Mouse (Mus musculus) intestine, embryonic 14.5 days (tissue): ENCODE data around the gene Hao1. TPM values are rescaled to one million over a fixed set of nuclear protein-coding genes. Genes with fewer than 3 reads are reported as not detected.
A peak's percentile ranks its signal among the peaks of the same experiment; 100 is the strongest.

Experiments used
- ATAC-seq: fragments of 200-750 bp; cut with Nextera tagmentation; replicated peaks from 2 replicates; pipeline ENCODE4 v1.8.0; 2017; ENCODE audit warnings: low read depth, moderate number of reproducible peaks, moderate TSS enrichment, moderate library complexity; ENCODE audit not compliant: low FRiP score, low TSS enrichment
- DNase-seq: peaks from one replicate; pipeline ENCODE4 v3.0.0-alpha.2; 2018; ENCODE audit warnings: low spot score
- H3K27ac ChIP-seq: fragments of 300-500 bp; sonication (generic); 2 replicates; pipeline ENCODE4 v1.5.1; 2014; ENCODE audit warnings: low read depth, mild to moderate bottlenecking, control low read depth
- H3K27me3 ChIP-seq: fragments of 300-500 bp; sonication (generic); replicated peaks from 2 replicates; pipeline ENCODE4 v1.6.1; 2014; ENCODE audit warnings: low read length, control low read depth; ENCODE audit not compliant: control insufficient read depth, insufficient read depth
- H3K36me3 ChIP-seq: fragments of 300-500 bp; sonication (generic); 2 replicates; pipeline ENCODE4 v1.6.1; 2014; ENCODE audit warnings: low read length, control low read depth; ENCODE audit not compliant: control insufficient read depth, insufficient read depth
- H3K4me1 ChIP-seq: fragments of 300-500 bp; sonication (generic); replicated peaks from 2 replicates; pipeline ENCODE4 v1.6.1; 2014; ENCODE audit warnings: low read length, control low read depth, mixed read lengths; ENCODE audit not compliant: control insufficient read depth, insufficient read depth
- H3K4me2 ChIP-seq: fragments of 300-500 bp; sonication (generic); 2 replicates; pipeline ENCODE4 v1.6.1; 2014; ENCODE audit warnings: low read length
- H3K4me3 ChIP-seq: fragments of 300-500 bp; sonication (generic); 2 replicates; pipeline ENCODE4 v1.5.1; 2014; ENCODE audit warnings: low read depth, low read length, control low read depth, mixed read lengths
- H3K9ac ChIP-seq: fragments of 300-500 bp; sonication (generic); 2 replicates; pipeline ENCODE4 v1.6.1; 2014; ENCODE audit warnings: mild to moderate bottlenecking, low read length
- H3K9me3 ChIP-seq: fragments of 300-500 bp; sonication (generic); 2 replicates; pipeline ENCODE4 v1.6.1; 2016; ENCODE audit warnings: low read length, control low read depth; ENCODE audit not compliant: control insufficient read depth
- WGBS: fragments of 180-500 bp; shearing (Covaris S2); extraction: QIAGEN DNeasy Blood & Tissue Kit; methylation state at CpG from one replicate; pipeline ENCODE4 v1.1.7; 2014; 5-methylcytosine and 5-hydroxymethylcytosine counted together
- polyA plus RNA-seq: library from polyadenylated mRNA; unstranded; fragments of >200 nt; fragmentation: Nextera tagmentation; extraction: Ambion mirVana; gene quantifications from 2 replicates; pipeline ENCODE4 v1.2.1, GENCODE M21; 2014

The Hao1 gene
- polyA plus RNA-seq, 1 experiment from 2014 or later = not detected

DNA sequence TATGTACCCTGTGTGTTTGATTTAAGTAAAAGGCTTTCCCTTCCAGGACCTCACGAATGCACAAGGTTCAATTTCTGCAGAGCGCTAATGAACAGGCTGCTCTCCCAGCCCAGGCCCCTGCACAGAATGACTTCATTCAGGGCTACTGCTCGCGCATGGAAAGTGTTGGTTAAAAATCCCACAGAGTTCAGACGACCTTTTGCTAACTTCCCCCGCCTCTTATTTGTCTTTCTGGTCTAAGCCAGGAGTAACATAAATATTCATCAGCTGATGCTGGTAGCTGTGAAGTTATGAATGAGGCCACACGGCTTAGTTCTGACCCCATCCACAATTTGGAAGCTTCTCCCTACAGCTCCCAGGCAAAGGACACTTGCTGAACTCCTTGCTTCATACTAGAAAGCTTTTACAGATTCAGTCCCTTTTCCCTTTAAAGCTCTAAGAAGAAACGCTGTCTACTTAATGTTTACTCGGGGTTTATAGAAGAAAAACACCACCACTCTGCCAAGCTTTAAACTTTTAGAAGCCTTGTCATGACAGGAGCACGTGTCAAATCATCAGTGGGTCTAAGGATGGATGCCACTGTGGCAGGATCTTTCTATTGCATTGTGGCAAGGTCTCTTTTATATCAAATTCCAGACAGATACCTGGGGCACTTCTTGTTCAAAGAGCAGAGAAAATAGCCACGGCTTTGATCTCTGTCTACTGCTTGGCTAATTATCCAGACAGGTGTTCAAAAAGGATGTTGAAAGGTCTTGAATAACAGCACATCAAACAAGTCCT is 67.9 kb downstream of the Hao1 start:
- no peak for DNase-seq
- no peaks in the 10 kb centered on the region for H3K4me1 ChIP-seq
- WGBS = 45% methylated on average over 11 of the region's 11 CpGs

DNA sequence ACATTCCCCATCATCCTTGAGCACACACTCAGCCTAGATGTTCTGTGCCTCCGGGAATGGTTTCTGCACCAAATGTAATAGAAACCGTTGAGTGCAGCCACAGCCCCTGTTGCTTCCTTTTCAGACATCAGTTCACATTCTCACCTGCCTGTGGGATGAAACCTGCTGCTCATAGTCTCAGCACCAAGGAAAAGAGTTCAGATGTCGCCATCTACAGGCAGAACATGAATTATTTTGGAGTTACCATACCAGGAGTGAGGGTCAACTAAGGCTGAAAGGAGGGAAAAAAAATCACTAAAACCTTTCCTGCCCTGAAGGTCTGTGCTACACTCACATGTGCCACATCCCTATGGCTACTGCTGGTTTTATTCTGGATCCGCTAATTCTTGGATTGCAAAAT is 71.5 kb downstream of the Hao1 start:
- DNase-seq = no peak
- no peak overlapping the region for H3K9ac ChIP-seq
- H3K4me1 ChIP-seq = no peaks in the 10 kb centered on the region
- no peak overlapping the region for H3K4me2 ChIP-seq
- H3K9me3 ChIP-seq = no peaks in the 10 kb centered on the region
- H3K27me3 ChIP-seq = no peaks in the 10 kb centered on the region
- H3K36me3 ChIP-seq = no peaks in the 10 kb centered on the region
- no peak overlapping the region for H3K27ac ChIP-seq
- ATAC-seq = no peak
- 38% methylated on average over 4 of the region's 4 CpGs for WGBS
- H3K4me3 ChIP-seq = no peak overlapping the region

More for the DNA sequence above, 67.9 kb downstream of the Hao1 start:
- no peak for ATAC-seq
- H3K4me2 ChIP-seq = no peak overlapping the region
- no peak overlapping the region for H3K4me3 ChIP-seq
- H3K9me3 ChIP-seq = no peaks in the 10 kb centered on the region
- H3K27ac ChIP-seq = no peak overlapping the region
- no peaks in the 10 kb centered on the region for H3K27me3 ChIP-seq
- H3K9ac ChIP-seq = no peak overlapping the region
- H3K36me3 ChIP-seq = no peaks in the 10 kb centered on the region

DNA sequence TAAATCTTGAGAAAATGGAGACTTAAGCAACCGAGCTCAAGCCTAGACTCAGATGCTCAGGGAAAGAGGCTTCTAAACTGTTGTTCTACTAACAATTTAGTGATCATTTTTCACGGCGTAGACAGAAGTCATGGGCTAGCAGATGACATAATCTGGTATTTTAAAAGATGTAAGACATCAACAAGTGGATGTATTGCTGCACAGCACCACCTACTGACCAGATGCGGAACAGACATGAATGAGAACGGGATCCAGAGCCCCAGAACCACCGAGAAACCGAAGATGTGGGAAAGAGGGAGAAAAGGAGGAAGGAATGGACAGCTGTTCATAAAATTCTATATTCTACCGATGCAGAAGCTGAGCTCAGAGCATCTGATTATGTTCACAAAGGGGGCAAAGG is 72.4 kb downstream of the Hao1 start:
- Histone ChIP-seq H3K9ac (no peak overlapping the region), H3K4me3 (no peak overlapping the region), H3K36me3 (no peaks in the 10 kb centered on the region), H3K27me3 (no peaks in the 10 kb centered on the region), H3K4me2 (no peak overlapping the region), H3K27ac (no peak overlapping the region), H3K9me3 (no peaks in the 10 kb centered on the region), H3K4me1 (no peaks in the 10 kb centered on the region)
- 13% methylated on average over 8 of the region's 8 CpGs for WGBS
- peak; percentile 76; the same call in 1 of the 2 replicates for ATAC-seq
- peak; percentile 88 for DNase-seq

DNA sequence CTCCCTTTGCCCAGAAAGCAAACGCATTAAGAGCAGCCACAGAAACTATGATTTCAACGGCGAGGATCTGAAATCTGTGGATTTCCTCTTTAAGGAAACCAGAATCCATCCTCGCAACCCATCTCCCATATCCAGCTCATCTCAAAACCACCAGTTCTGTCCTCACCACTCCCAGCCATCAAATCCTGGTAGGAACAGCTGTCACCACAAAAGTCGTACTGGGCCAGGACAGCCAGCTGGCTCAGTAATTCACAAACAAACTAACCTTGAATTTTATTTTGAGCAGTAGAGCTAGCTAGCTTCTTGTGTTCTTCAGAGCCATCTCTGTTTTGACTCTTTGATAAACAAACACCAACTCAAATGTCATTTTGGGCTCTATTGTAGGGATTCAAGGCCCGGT is 73.0 kb downstream of the Hao1 start:
- no peak for DNase-seq
- no peak for ATAC-seq
- H3K4me3 ChIP-seq = no peak overlapping the region
- 93% methylated on average over 6 of the region's 6 CpGs for WGBS
- no peak overlapping the region for H3K4me2 ChIP-seq
- no peaks in the 10 kb centered on the region for H3K9me3 ChIP-seq
- no peaks in the 10 kb centered on the region for H3K36me3 ChIP-seq
- H3K27me3 ChIP-seq = no peaks in the 10 kb centered on the region
- H3K4me1 ChIP-seq = no peaks in the 10 kb centered on the region
- no peak overlapping the region for H3K27ac ChIP-seq
- no peak overlapping the region for H3K9ac ChIP-seq

DNA sequence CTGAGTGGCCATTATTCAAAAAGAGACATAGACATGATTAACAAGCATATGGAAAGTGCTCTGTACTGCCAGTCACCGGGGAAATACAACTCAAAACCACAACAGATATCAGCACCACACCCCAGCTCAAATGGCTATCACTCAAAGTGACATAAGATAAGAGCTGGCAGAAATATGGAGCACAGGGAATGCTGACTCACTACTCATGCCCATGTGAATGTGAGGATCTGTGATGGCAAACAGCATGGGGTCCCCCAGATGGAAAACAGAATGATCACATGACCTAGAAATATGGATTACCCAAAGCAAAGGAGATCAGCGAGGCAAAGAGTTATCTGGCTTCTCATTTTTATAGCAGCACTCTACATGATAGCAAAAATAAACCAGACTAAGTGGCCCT is 89.0 kb downstream of the Hao1 start:
- Histone ChIP-seq H3K9me3 (no peaks in the 10 kb centered on the region), H3K36me3 (no peaks in the 10 kb centered on the region), H3K27ac (no peak overlapping the region), H3K27me3 (no peaks in the 10 kb centered on the region), H3K4me2 (no peak overlapping the region), H3K4me1 (no peaks in the 10 kb centered on the region), H3K4me3 (no peak overlapping the region), H3K9ac (no peak overlapping the region)
- ATAC-seq (no peak), DNase-seq (no peak)
- WGBS = 59% methylated on average over 2 of the region's 2 CpGs

DNA sequence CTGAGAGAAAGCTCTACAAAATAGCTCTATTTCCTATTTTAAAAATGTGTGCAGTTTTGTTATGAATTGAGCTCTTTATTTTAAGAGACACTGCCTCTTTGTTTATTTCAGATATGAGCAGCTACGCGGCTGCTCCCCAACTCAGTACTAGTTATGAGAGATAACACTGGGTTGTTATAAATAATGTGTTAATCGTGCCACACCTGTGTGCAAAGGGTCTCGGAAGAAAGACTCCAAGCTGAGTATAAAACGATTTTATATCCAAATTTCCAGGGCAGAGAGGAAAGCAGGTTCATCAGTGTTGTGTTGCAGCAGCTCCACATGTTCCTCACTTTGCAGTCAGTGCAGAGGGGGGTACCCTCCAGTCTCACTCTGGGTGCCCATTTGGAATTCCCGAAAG is 91.8 kb downstream of the Hao1 start:
- WGBS = 63% methylated on average over 6 of the region's 6 CpGs
- H3K27me3 ChIP-seq = no peaks in the 10 kb centered on the region

DNA sequence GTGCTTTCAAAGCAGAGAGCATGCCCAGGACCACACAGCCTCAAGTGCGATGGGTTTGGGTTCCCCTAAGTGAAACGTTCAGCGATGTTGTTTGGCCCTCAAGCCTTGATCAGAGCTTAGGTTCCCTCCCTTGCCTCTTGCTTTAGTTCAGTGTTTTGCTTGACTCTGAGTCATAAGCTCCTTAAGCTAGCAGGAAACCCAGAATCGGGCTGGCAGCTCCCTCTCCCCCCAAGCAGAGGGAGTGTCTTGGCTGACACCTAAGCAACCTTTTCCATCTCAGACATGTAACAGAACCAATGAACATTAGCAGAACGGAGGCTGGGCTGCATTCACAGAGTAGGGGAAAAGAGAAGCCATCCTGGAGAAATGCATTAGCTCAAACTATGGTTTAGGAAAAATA is 93.3 kb downstream of the Hao1 start:
- H3K4me3 ChIP-seq = no peak overlapping the region
- no peak for DNase-seq
- no peak overlapping the region for H3K4me2 ChIP-seq
- H3K9me3 ChIP-seq = no peaks in the 10 kb centered on the region
- no peak overlapping the region for H3K27ac ChIP-seq
- H3K27me3 ChIP-seq = no peaks in the 10 kb centered on the region
- H3K9ac ChIP-seq = no peak overlapping the region
- no peaks in the 10 kb centered on the region for H3K36me3 ChIP-seq
- ATAC-seq = no peak
- 65% methylated on average over 5 of the region's 5 CpGs for WGBS
- 0 out of 2 replicates have a peak, but pooled peaks cover 3% of the 10 kb centered on the region for H3K4me1 ChIP-seq

More for the DNA sequence above, 91.8 kb downstream of the Hao1 start:
- ATAC-seq (no peak), DNase-seq (no peak)
- H3K9ac ChIP-seq = no peak overlapping the region
- H3K4me2 ChIP-seq = no peak overlapping the region
- H3K4me3 ChIP-seq = no peak overlapping the region
- H3K9me3 ChIP-seq = no peaks in the 10 kb centered on the region
- H3K36me3 ChIP-seq = no peaks in the 10 kb centered on the region
- H3K4me1 ChIP-seq = no peaks in the 10 kb centered on the region
- H3K27ac ChIP-seq = no peak overlapping the region

DNA sequence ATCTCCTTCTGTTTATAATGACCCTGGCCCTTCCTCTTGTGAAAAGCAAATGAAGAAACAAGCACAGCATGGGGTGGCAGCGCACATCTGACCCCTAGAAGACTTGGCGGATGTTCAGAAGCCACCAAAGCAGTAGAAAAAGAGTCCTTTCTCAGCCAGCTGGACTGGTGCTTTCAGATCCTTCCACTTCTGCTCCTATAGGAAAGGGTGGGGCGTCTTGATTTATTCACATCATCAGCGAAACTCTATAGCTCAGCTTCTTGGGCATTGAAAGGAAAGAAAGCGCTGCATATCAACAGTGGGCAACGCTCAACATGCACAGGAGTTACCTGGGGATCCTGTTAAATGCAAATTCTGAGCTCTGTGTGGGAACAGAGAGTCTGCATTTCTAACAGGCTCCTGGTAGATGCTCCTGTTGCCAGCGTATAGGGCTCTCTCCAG is 98.1 kb downstream of the Hao1 start:
- ATAC-seq (no peak), DNase-seq (no peak)
- H3K4me1 ChIP-seq = 0 out of 2 replicates have a peak, but pooled peaks cover 5% of the 10 kb centered on the region

DNA sequence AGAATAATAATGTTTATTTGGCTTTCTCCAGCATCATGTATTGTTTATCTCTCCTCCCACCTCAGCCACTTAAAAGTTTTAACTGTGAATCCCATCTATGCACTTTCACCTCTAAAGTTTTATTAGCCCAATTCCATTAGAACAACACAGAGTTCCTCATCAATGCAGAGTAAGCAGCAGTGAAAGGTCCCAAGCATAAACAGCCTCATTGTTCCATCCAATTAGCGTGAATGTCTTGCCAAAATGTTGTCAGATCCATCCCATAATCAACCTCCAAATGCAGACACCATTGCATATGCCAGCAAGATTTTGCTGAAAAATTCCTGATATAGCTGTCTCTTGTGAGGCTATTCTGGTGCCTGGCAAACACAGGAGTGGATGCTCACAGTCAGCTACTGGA is 101.4 kb downstream of the Hao1 start:
- Histone ChIP-seq H3K9ac (no peak overlapping the region), H3K4me2 (no peak overlapping the region), H3K4me1 (0 out of 2 replicates have a peak, but pooled peaks cover 8% of the 10 kb centered on the region), H3K36me3 (no peaks in the 10 kb centered on the region), H3K27ac (no peak overlapping the region), H3K9me3 (no peaks in the 10 kb centered on the region), H3K27me3 (no peaks in the 10 kb centered on the region), H3K4me3 (no peak overlapping the region)
- 85% methylated on average over 1 of the region's 1 CpGs for whole genome bisulfite sequencing
- DNase-seq (no peak), ATAC-seq (no peak)

More for the DNA sequence above, 98.1 kb downstream of the Hao1 start:
- Histone ChIP-seq H3K27ac (no peak overlapping the region), H3K9me3 (no peaks in the 10 kb centered on the region), H3K4me3 (no peak overlapping the region), H3K9ac (no peak overlapping the region), H3K27me3 (no peaks in the 10 kb centered on the region), H3K4me2 (no peak overlapping the region), H3K36me3 (no peaks in the 10 kb centered on the region)
- 20% methylated on average over 7 of the region's 7 CpGs for WGBS
